Mouse (Mus musculus) CD8-positive naive resting alpha-beta T cell, adult 2 months (primary cell): ENCODE measurements around the gene Tcf23.

ENCODE experiments used
- DNase-seq, 2 experiments: peaks; one replicate each; pipeline ENCODE4 v3.0.0; 2022; ENCODE audit warnings: low read depth in 2 of 2, low spot score in 2 of 2

Tcf23 gene

GRCm38 (mm10) chr5:30949654-30950326 lies 18.7 kb upstream of the Tcf23 start:
- DNase-seq, result peak; percentile 80 to 83

GRCm38 (mm10) chr5:30950451-30950850 lies 18.0 kb upstream of the Tcf23 start:
- DNase-seq, result no peak

GRCm38 (mm10) chr5:30950922-30951321 lies 17.5 kb upstream of the Tcf23 start:
- no peak for DNase-seq

GRCm38 (mm10) chr5:30951706-30952105 lies 16.8 kb upstream of the Tcf23 start:
- DNase-seq, result no peak

GRCm38 (mm10) chr5:30952551-30952950 lies 15.9 kb upstream of the Tcf23 start:
- no peak for DNase-seq

GRCm38 (mm10) chr5:30954065-30954464 lies 14.4 kb upstream of the Tcf23 start:
- DNase-seq, result no peak

- DNase-seq, result no peak
Measured at GRCm38 (mm10) chr5:30954556-30954955, 13.9 kb upstream of the Tcf23 start.

GRCm38 (mm10) chr5:30955751-30956150 lies 12.7 kb upstream of the Tcf23 start:
- DNase-seq, result no peak

GRCm38 (mm10) chr5:30957891-30958290 lies 10.6 kb upstream of the Tcf23 start:
- no peak for DNase-seq

- no peak for DNase-seq
Measured at GRCm38 (mm10) chr5:30959198-30959854, 9.1 kb upstream of the Tcf23 start.

- DNase-seq, result peak; percentile 95 to 97
Measured at GRCm38 (mm10) chr5:30959966-30960501, 8.4 kb upstream of the Tcf23 start, which contains the start of gene Preb. Gene Preb, minus strand, starts transcription at chr5:30960361.

GRCm38 (mm10) chr5:30960814-30961213 lies 7.6 kb upstream of the Tcf23 start:
- DNase-seq, result no peak

- DNase-seq, result peak in 1 of 2 experiments; percentile 26
Measured at GRCm38 (mm10) chr5:30961545-30962505, 6.6 kb upstream of the Tcf23 start.

GRCm38 (mm10) chr5:30963916-30964315 lies 4.5 kb upstream of the Tcf23 start:
- DNase-seq, result no peak

GRCm38 (mm10) chr5:30966189-30966588 lies 2.3 kb upstream of the Tcf23 start:
- DNase-seq, result no peak

GRCm38 (mm10) chr5:30969440-30969839 lies 978 bp downstream of the Tcf23 start:
- no peak for DNase-seq

GRCm38 (mm10) chr5:30974870-30975656 lies 6.6 kb downstream of the Tcf23 start:
- no peak for DNase-seq

GRCm38 (mm10) chr5:30982357-30982756 lies 13.9 kb downstream of the Tcf23 start:
- DNase-seq, result peak in 1 of 2 experiments; percentile 8

GRCm38 (mm10) chr5:30992980-30993676 lies 24.7 kb downstream of the Tcf23 start:
- DNase-seq, result no peak

- DNase-seq, result no peak
Measured at GRCm38 (mm10) chr5:30994074-30994473, 25.6 kb downstream of the Tcf23 start.
